Mouse (Mus musculus): ENCODE data around the gene Olfr110. TPM values are rescaled to one million over a fixed set of nuclear protein-coding genes. Genes with fewer than 3 reads are reported as not detected.
"Not testable (repeated sequence)": the region's sequence is repeated elsewhere in the genome, so short reads cannot be mapped to it uniquely, and the experiment has no call there.

Gene Olfr110
- polyA plus RNA-seq (2016; fragmentation: Nextera tagmentation; extraction: Ambion mirVana) = not detected in 2 replicates

DNA sequence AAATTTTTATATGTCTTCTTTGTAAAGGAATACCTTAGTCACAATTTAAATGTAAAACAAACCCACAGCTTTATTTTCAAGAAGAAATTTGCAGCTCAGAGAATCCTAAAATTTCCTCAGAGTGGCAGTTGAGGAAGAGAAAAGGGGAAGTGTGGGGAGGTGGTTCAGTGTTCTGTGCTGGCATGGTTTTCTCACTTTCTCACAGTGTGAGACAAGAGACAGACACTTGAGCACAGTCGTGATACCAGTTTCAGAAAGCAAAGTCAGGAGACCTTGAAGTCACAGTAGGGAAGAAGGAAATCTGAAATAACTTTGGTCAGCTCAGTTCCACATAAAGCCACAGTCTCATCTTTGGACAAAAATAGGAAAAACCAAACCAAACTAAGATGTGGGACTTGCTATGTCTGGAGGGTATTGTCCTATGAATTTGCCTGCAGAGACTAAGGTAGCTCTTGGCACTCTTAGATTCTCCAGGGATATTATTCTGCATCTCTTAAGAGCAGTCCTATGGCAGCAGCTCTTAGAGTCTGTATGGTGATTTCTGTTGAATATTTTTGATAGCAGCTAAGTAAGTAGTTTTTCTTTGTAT lies at the start of gene Olfr110:
Olfr110 (plus strand) TSS at position 539 of the 589 bp plus-strand sequence.
- H3K9me3 ChIP-seq = no peaks in the 10 kb centered on the region
- DNase-seq (ENCODE audit: low spot score) = no peak
- 63% methylated on average over 1 of the region's 1 CpGs for WGBS
- no peaks in the 10 kb centered on the region for H3K27me3 ChIP-seq (ENCODE audit: insufficient read depth, poor library complexity, severe bottlenecking)
- H3K4me3 ChIP-seq = no peak within 1 kb of the TSS
- no peaks in the 10 kb centered on the region for H3K36me3 ChIP-seq
- H3K27ac ChIP-seq = no peak within 1 kb of the TSS
- no peaks in the 10 kb centered on the region for H3K4me1 ChIP-seq (replicated peaks)

GRCm38 (mm10) chr17:37445180-37445579 lies 47.1 kb upstream of the Olfr110 start, which contains the start of gene Olfr108:
Olfr108 (plus strand) TSS chr17:37445480.
- Histone ChIP-seq H3K36me3 (no peaks in the 10 kb centered on the region), H3K4me1 (replicated peaks) (no peaks in the 10 kb centered on the region), H3K9me3 (no peaks in the 10 kb centered on the region), H3K27me3 (ENCODE audit: insufficient read depth, poor library complexity, severe bottlenecking) (no peaks in the 10 kb centered on the region), H3K27ac (no peak within 1 kb of the TSS), H3K4me3 (no peak within 1 kb of the TSS)
- WGBS = 91% methylated on average over 1 of the region's 1 CpGs
- DNase-seq (ENCODE audit: low spot score) = no peak

DNA sequence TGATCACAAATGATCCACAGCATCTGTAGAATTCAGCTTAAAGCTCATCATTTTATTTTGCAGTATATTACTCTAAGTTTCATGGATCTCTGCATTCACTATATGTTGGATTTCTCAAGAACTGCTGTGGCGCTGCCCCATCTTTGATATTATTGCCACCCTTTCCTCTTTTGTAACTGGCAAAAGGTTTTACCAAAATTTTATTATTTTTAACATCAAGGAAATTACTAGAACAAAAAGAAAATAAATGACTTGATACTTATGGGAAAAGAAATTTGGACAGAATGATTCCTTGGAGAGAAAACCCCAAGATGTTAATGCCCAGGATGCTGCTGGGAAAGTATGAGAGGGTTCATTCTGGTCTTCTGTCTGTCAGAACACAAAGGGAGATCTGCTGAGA lies 33.7 kb upstream of the Olfr110 start, which contains the start of gene Olfr109:
Olfr109 (plus strand) TSS at position 301 of the 400 bp plus-strand sequence.
- 92% methylated on average over 1 of the region's 1 CpGs for WGBS
- no peaks in the 10 kb centered on the region for H3K36me3 ChIP-seq
- no peaks in the 10 kb centered on the region for H3K4me1 ChIP-seq (replicated peaks)

DNA sequence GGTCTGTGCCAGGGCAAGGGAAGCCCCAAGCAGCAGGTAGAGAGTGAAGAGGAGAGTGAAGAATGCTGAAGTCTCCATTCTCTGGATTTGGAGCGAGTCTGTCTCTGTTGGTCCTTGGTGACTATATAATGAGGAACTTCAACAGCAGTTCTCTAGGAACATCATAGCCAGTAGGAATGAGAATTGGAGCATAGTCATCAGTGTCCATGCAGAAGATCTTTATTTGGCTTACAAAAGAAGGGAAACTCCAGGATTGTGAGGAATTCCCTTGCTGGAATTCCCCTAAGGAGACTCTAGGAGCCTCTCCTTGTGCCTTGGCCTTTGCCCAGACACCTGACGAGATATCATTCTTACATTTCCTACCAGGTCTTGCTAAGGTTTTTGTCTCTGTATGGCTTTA lies 8.8 kb upstream of the Olfr110 start, which contains the start of gene H2-M2:
H2-M2 (minus strand) TSS at position 101 of the 400 bp plus-strand sequence.
- Histone ChIP-seq H3K27me3 (ENCODE audit: insufficient read depth, poor library complexity, severe bottlenecking) (no peaks in the 10 kb centered on the region), H3K4me1 (replicated peaks) (no peaks in the 10 kb centered on the region), H3K4me3 (no peak within 1 kb of the TSS), H3K27ac (no peak within 1 kb of the TSS), H3K9me3 (peaks cover 5% of the 10 kb centered on the region; the same call in 1 of the 2 replicates), H3K36me3 (no peaks in the 10 kb centered on the region)
- 83% methylated on average over 2 of the region's 2 CpGs for WGBS
- no peak for DNase-seq (ENCODE audit: low spot score)

More for the DNA sequence above, 33.7 kb upstream of the Olfr110 start, which contains the start of gene Olfr109:
- no peak within 1 kb of the TSS for H3K27ac ChIP-seq
- no peaks in the 10 kb centered on the region for H3K27me3 ChIP-seq (ENCODE audit: insufficient read depth, poor library complexity, severe bottlenecking)
- DNase-seq (ENCODE audit: low spot score) = no peak
- H3K9me3 ChIP-seq = no peaks in the 10 kb centered on the region
- H3K4me3 ChIP-seq = no peak within 1 kb of the TSS

DNA sequence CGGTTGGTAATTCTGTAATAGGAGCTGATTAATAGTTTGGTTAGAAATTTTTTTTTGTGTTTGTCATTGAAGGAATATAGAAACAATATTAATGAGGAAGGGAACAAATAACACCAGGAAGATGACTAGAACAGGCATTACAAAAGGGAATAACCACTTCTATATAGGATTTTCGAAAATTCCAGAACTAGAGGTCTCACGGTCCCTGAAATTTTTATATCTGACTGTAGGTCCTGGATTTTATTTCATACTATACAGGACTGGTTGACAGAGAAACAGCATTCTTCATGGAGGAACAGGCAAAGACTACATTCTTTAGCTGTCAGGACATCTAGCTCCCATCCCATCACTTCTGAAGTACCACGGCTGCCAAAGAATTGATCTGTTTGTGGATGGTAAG lies 15.5 kb downstream of the Olfr110 start, which contains the start of gene Olfr111:
Olfr111 (plus strand) TSS at position 301 of the 400 bp plus-strand sequence.
- Histone ChIP-seq H3K9me3 (0 out of 2 replicates have a peak, but pooled peaks cover 1% of the 10 kb centered on the region), H3K27ac (no peak within 1 kb of the TSS), H3K4me3 (no peak within 1 kb of the TSS), H3K4me1 (replicated peaks) (no peaks in the 10 kb centered on the region), H3K36me3 (no peaks in the 10 kb centered on the region), H3K27me3 (ENCODE audit: insufficient read depth, poor library complexity, severe bottlenecking) (no peaks in the 10 kb centered on the region)
- DNase-seq (ENCODE audit: low spot score) = no peak
- 85% methylated on average over 4 of the region's 4 CpGs for WGBS

DNA sequence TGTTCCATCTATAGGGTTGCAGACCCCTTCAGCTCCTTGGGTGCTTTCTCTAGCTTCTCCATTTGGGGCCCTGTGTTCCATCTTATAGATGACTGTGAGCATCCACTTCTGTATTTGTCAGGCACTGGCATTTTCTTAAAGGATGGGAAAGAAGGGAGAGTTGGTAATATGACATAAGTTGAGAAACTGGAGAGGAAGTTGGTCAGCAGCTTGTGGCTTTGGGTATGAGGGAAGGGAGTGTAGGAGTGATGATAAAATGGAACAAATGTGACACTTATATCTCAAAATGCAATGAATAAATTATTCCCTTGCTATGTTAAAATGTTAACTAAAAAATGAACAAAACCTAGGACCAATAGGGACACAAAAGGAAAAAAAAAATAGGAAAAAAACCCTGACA lies 32.3 kb downstream of the Olfr110 start:
- H3K4me1 ChIP-seq (replicated peaks); DNase-seq (ENCODE audit: low spot score); H3K9me3 ChIP-seq; H3K27ac ChIP-seq; H3K36me3 ChIP-seq; H3K27me3 ChIP-seq (ENCODE audit: insufficient read depth, poor library complexity, severe bottlenecking); H3K4me3 ChIP-seq: not testable (repeated sequence)

GRCm38 (mm10) chr17:37525427-37525826 lies 33.2 kb downstream of the Olfr110 start:
- H3K4me1 ChIP-seq (replicated peaks); DNase-seq (ENCODE audit: low spot score); H3K27ac ChIP-seq; H3K27me3 ChIP-seq (ENCODE audit: insufficient read depth, poor library complexity, severe bottlenecking); H3K4me3 ChIP-seq; H3K36me3 ChIP-seq; H3K9me3 ChIP-seq: not testable (repeated sequence)
- WGBS = 79% methylated on average over 1 of the region's 1 CpGs

- H3K4me3 ChIP-seq = no peak overlapping the region
- no peaks in the 10 kb centered on the region for H3K4me1 ChIP-seq (replicated peaks)
- no peaks in the 10 kb centered on the region for H3K36me3 ChIP-seq
- no peak overlapping the region for H3K27ac ChIP-seq
- DNase-seq (ENCODE audit: low spot score) = no peak
- H3K9me3 ChIP-seq = no peaks in the 10 kb centered on the region
- H3K27me3 ChIP-seq (ENCODE audit: insufficient read depth, poor library complexity, severe bottlenecking) = no peaks in the 10 kb centered on the region
Observed at GRCm38 (mm10) chr17:37535173-37535572, 42.9 kb downstream of the Olfr110 start.

- WGBS = 60% methylated on average over 1 of the region's 1 CpGs
- not testable (repeated sequence) for H3K4me1 ChIP-seq (replicated peaks); H3K27ac ChIP-seq; H3K36me3 ChIP-seq; H3K27me3 ChIP-seq (ENCODE audit: insufficient read depth, poor library complexity, severe bottlenecking); H3K9me3 ChIP-seq; H3K4me3 ChIP-seq; DNase-seq (ENCODE audit: low spot score)
Observed at GRCm38 (mm10) chr17:37538416-37538815, 46.1 kb downstream of the Olfr110 start.

DNA sequence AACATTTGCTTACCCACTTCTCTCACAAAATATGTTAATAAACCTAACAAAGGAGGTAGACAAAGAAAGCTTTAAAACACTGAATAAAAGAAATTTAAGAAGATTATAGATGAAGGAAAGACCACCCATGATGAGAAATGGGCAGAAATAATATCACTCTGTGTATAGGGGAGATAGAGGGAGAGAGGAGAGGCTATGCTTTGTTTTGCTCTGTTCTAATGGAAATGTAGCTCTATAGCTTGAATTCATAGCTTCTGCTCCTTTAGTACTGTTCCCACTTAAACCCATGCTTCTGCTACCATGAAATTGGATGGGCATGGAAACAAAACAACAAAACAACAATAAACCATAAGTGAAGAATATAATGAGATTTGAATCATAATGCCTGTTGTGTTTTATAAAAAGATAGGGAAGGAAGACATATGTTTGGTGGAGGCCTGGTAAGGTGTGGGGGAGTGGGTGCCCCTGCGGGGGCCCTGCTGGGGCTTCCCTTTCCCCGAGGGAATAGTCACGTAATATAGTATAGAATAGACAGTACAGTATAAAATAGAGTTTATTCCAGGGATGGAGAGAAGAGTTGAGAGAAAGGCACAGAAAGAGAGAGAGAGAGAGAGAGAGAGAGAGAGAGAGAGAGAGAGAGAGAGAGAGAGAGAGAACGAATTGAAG lies 49.3 kb downstream of the Olfr110 start:
- no peak for DNase-seq (ENCODE audit: low spot score)
- WGBS = 82% methylated on average over 4 of the region's 4 CpGs
- no peaks in the 10 kb centered on the region for H3K9me3 ChIP-seq
- H3K4me3 ChIP-seq = no peak overlapping the region
- H3K27ac ChIP-seq = no peak overlapping the region
- H3K4me1 ChIP-seq (replicated peaks) = no peaks in the 10 kb centered on the region
- no peaks in the 10 kb centered on the region for H3K36me3 ChIP-seq
- H3K27me3 ChIP-seq (ENCODE audit: insufficient read depth, poor library complexity, severe bottlenecking) = no peaks in the 10 kb centered on the region

- Histone ChIP-seq H3K27me3 (ENCODE audit: insufficient read depth, poor library complexity, severe bottlenecking) (no peaks in the 10 kb centered on the region), H3K4me1 (replicated peaks) (no peaks in the 10 kb centered on the region), H3K27ac (no peak overlapping the region), H3K9me3 (no peaks in the 10 kb centered on the region), H3K36me3 (no peaks in the 10 kb centered on the region), H3K4me3 (no peak overlapping the region)
- no peak for DNase-seq (ENCODE audit: low spot score)
- WGBS = 75% methylated on average over 3 of the region's 3 CpGs
Observed at GRCm38 (mm10) chr17:37543800-37544435, 51.6 kb downstream of the Olfr110 start.
